Mouse (Mus musculus) olfactory bulb, adult 2 months (tissue): ENCODE measurements at regions not wholly inside any gene's neighbourhood (a gene's known extent, or its start where the extent isn't known, plus 50 kb on each side); places are given as distances from the start of the nearest gene placed in this dataset.

ENCODE experiments used
- CTCF ChIP-seq: fragments of 200-500 bp; IDR thresholded peaks from 2 replicates; pipeline ENCODE4 v1.5.1; 2012; ENCODE audit warnings: low read depth, mild to moderate bottlenecking, low read length, moderate library complexity; ENCODE audit not compliant: insufficient read depth
- POLR2A ChIP-seq: fragments of 200-500 bp; IDR thresholded peaks from 2 replicates; pipeline ENCODE4 v1.6.1; 2012; ENCODE audit warnings: mild to moderate bottlenecking, low read depth, low read length, moderate library complexity; ENCODE audit not compliant: insufficient read depth

GRCm38 (mm10) chr1:194089918-194090548, 528.0 kb upstream of the Plxna2 start:
- no peak for TF ChIP-seq POLR2A
- no peak for TF ChIP-seq CTCF
